Mouse (Mus musculus): Measurements from ENCODE around the gene Lrrc15.

The Lrrc15 gene

GRCm38 (mm10) chr16:30236091-30236699, 46.9 kb downstream of the Lrrc15 start:
- peak; percentile 84 for DNase-seq (ENCODE audit: low read depth)

GRCm38 (mm10) chr16:30235577-30235976, 47.5 kb downstream of the Lrrc15 start:
- peak; percentile 12 for DNase-seq (ENCODE audit: low read depth)

GRCm38 (mm10) chr16:30234636-30235546, 48.2 kb downstream of the Lrrc15 start:
- no peak for DNase-seq (ENCODE audit: low read depth)

GRCm38 (mm10) chr16:30234077-30234476, 49.0 kb downstream of the Lrrc15 start:
- DNase-seq (ENCODE audit: low read depth) = no peak

- DNase-seq (ENCODE audit: low read depth) = no peak
Measured at GRCm38 (mm10) chr16:30231882-30232604, 51.0 kb downstream of the Lrrc15 start.

GRCm38 (mm10) chr16:30227352-30227751, 55.7 kb downstream of the Lrrc15 start:
- no peak for DNase-seq (ENCODE audit: low read depth)

GRCm38 (mm10) chr16:30221161-30221782, 61.8 kb downstream of the Lrrc15 start:
- no peak for DNase-seq (ENCODE audit: low read depth)
